Mouse (Mus musculus) lung, postnatal 0 days (tissue): ENCODE measurements around the gene Sval3. TPM values are rescaled to one million over a fixed set of nuclear protein-coding genes. Genes with fewer than 3 reads are reported as not detected.

Source experiments
- ATAC-seq: fragments of 200-750 bp; cut with Nextera tagmentation; 2 replicates; pipeline ENCODE4 v1.8.0; 2017; ENCODE audit warnings: moderate library complexity
- DNase-seq: peaks from one replicate; pipeline ENCODE4 v3.0.0-alpha.2; 2016; ENCODE audit warnings: low spot score
- H3K27ac ChIP-seq: fragments of 300-500 bp; sonication (generic); 2 replicates; pipeline ENCODE4 v1.5.1; 2014; ENCODE audit warnings: antibody characterized with exemption, mild to moderate bottlenecking, low read length, mixed read lengths
- H3K27me3 ChIP-seq: fragments of 300-500 bp; sonication (generic); replicated peaks from 2 replicates; pipeline ENCODE4 v1.6.1; 2014; ENCODE audit warnings: low read length, mixed read lengths; ENCODE audit not compliant: insufficient read depth
- H3K36me3 ChIP-seq: fragments of 300-500 bp; sonication (generic); 2 replicates; pipeline ENCODE4 v1.6.1; 2014; ENCODE audit warnings: low read length, mixed read lengths; ENCODE audit not compliant: insufficient read depth
- H3K4me1 ChIP-seq: fragments of 300-500 bp; sonication (generic); 2 replicates; pipeline ENCODE4 v1.6.1; 2014; ENCODE audit warnings: antibody characterized with exemption, low read depth, low read length, mixed read lengths; ENCODE audit not compliant: insufficient read depth
- H3K4me2 ChIP-seq: fragments of 300-500 bp; sonication (generic); replicated peaks from 2 replicates; pipeline ENCODE4 v1.6.1; 2014; ENCODE audit warnings: low read depth, mild to moderate bottlenecking, low read length, moderate library complexity, mixed read lengths
- H3K4me3 ChIP-seq: fragments of 300-500 bp; sonication (generic); 2 replicates; pipeline ENCODE4 v1.5.1; 2014; ENCODE audit warnings: low read depth, low read length
- H3K9ac ChIP-seq: fragments of 300-500 bp; sonication (generic); replicated peaks from 2 replicates; pipeline ENCODE4 v1.6.1; 2014; ENCODE audit warnings: low read depth, mild to moderate bottlenecking
- H3K9me3 ChIP-seq: fragments of 300-500 bp; sonication (generic); 2 replicates; pipeline ENCODE4 v1.6.1; 2016; ENCODE audit warnings: low read length, mixed read lengths
- CTCF ChIP-seq: IDR thresholded peaks from 2 replicates; pipeline ENCODE4 v1.5.1; 2016; ENCODE audit warnings: antibody characterized with exemption, mild to moderate bottlenecking
- EP300 ChIP-seq: IDR thresholded peaks from 2 replicates; pipeline ENCODE4 v1.6.1; 2016; ENCODE audit warnings: antibody characterized with exemption, mild to moderate bottlenecking, control low read depth
- WGBS: fragments of 180-500 bp; shearing (Covaris S2); extraction: QIAGEN DNeasy Blood & Tissue Kit; methylation state at CpG from one replicate; pipeline ENCODE4 v1.1.7; 2014; 5-methylcytosine and 5-hydroxymethylcytosine counted together
- polyA plus RNA-seq: library from polyadenylated mRNA; unstranded; fragments of >200 nt; fragmentation: Nextera tagmentation; extraction: Ambion mirVana; gene quantifications from 2 replicates; pipeline ENCODE4 v1.2.1, GENCODE M21; 2015

Sval3 gene
- polyA plus RNA-seq: not detected in 2 replicates

GRCm38 (mm10) chr6:41967840-41968239 is at the start of gene Sval3:
Gene Sval3, plus strand, starts transcription at chr6:41968140.
- H3K36me3 ChIP-seq: no peaks in the 10 kb centered on the region
- H3K9ac ChIP-seq: no peak within 1 kb of the TSS
- ATAC-seq: no peak
- no peak for DNase-seq
- H3K9me3 ChIP-seq: no peaks in the 10 kb centered on the region
- no peak within 1 kb of the TSS for H3K27ac ChIP-seq
- 58% methylated on average over 1 of the region's 1 CpGs for WGBS
- no peak within 1 kb of the TSS for H3K4me3 ChIP-seq
- H3K4me2 ChIP-seq: no peak within 1 kb of the TSS
- H3K27me3 ChIP-seq: no peaks in the 10 kb centered on the region
- TF ChIP-seq EP300: no peak
- no peak for TF ChIP-seq CTCF
- no peaks in the 10 kb centered on the region for H3K4me1 ChIP-seq

- no peak within 1 kb of the TSS for H3K4me2 ChIP-seq
- no peaks in the 10 kb centered on the region for H3K27me3 ChIP-seq
- H3K4me3 ChIP-seq: no peak within 1 kb of the TSS
- H3K9ac ChIP-seq: no peak within 1 kb of the TSS
- H3K36me3 ChIP-seq: no peaks in the 10 kb centered on the region
- TF ChIP-seq CTCF: no peak
- TF ChIP-seq EP300: no peak
- no peak within 1 kb of the TSS for H3K27ac ChIP-seq
- ATAC-seq: no peak
- H3K4me1 ChIP-seq: no peaks in the 10 kb centered on the region
- no peak for DNase-seq
- H3K9me3 ChIP-seq: no peaks in the 10 kb centered on the region
- 69% methylated on average over 1 of the region's 1 CpGs for WGBS
Observed at GRCm38 (mm10) chr6:41951330-41951729, 16.6 kb upstream of the Sval3 start, which contains the start of gene Sval1. Gene Sval1, plus strand, starts transcription at chr6:41951630.

Other genes starting within 250 kb of the Sval3 start
- not detected in 2 replicates for gene Olfr459, start 193.0 kb upstream of the Sval3 start, polyA plus RNA-seq
- gene Pip, start 120.6 kb upstream of the Sval3 start, polyA plus RNA-seq: not detected in 2 replicates
- not detected in 2 replicates for gene Sval2, start 115.2 kb upstream of the Sval3 start, polyA plus RNA-seq
- gene Sval1, start 16.5 kb upstream of the Sval3 start, polyA plus RNA-seq: not detected in 2 replicates
- not detected in 2 replicates for gene Sva, start 70.3 kb downstream of the Sval3 start, polyA plus RNA-seq
- gene Tas2r139, start 172.8 kb downstream of the Sval3 start, polyA plus RNA-seq: not detected in 2 replicates
- not detected in 2 replicates for gene Tas2r144, start 247.2 kb downstream of the Sval3 start, polyA plus RNA-seq